Mouse (Mus musculus): ENCODE data around the gene Ube2i.
"Not testable (repeated sequence)": the region's sequence is repeated elsewhere in the genome, so short reads cannot be mapped to it uniquely, and the experiment has no call there.

DNA sequence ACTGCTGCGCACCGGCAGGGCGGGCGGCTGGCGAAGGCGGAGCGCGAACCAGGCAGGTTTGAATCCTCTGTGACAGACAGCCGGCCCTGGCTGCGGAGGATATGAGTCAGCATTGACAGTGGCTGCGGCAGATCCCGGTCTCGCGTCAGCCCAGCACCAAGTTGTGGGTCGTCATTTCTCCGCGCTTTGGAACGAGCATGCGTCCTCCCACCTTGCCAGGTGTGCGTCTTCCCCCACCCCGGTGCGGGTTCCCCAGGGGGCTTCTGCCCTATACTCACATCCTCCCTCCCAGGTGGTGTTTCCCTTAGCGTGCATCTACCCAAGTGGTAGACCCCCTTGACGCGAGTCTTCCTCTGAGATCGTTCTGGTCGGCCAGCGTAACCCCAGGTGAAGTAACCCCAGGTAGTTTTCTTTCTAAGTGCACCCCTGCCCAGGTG is 51.9 kb downstream of the Ube2i start:
- not testable (repeated sequence) for TF ChIP-seq CTCF (IDR thresholded peaks at IDR 0.05; ENCODE audit: low read depth, low read length); POLR2A (IDR thresholded peaks at IDR 0.05; ENCODE audit: insufficient read depth, low read length); EP300 (IDR thresholded peaks at IDR 0.05; ENCODE audit: insufficient read depth, low read depth, low read length)

Measured in ES-Bruce4 (cell line).